Mouse (Mus musculus): ENCODE measurements around the gene Lzts2. TPM values are rescaled to one million over a fixed set of nuclear protein-coding genes. Genes with fewer than 3 reads are reported as not detected.

The Lzts2 gene
- polyA plus RNA-seq, 1 experiment from 2014 or later: 90.8 TPM

DNA sequence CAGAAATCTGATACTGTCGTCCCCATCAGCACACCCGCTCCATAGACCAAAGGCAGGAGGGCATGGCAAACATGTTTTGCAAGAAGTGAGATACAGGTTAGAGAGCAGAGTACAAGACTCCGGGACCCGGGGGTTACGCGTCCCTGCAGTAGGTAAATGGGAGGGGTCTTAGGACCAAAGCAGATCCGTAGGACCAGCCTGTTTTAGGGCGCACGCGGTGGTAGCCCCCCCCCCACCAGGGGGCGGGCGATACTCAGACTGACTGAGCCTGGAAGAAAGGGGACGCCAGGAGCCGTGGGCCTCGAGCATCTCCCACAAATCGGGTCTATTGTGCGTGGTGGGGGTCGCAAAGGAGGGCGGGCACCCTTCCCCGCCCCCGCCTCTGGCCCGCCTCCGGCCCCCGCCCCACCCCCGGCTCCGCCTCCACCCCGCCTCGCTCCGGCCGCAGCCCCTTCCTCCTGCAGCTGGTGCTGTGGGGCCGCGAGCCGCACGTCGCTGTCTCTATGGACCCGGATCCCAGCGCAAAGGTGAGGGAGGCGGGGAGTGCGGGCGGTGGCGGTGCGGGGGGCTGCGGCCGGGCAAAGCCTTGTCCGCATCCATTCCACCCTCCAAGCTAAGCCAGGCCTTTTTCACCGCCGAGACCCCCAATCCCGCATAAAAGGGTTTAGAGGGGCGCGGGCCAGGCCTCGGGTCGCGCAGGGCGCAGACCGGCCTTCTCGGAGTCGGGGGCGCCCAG, 25.2 kb upstream of the Lzts2 start, which contains the start of gene Sema4g:
Gene Sema4g, plus strand, starts transcription at position 271 of the 736 bp plus-strand sequence.
- peak; percentile 76 for DNase-seq (ENCODE audit: low spot score)

DNA sequence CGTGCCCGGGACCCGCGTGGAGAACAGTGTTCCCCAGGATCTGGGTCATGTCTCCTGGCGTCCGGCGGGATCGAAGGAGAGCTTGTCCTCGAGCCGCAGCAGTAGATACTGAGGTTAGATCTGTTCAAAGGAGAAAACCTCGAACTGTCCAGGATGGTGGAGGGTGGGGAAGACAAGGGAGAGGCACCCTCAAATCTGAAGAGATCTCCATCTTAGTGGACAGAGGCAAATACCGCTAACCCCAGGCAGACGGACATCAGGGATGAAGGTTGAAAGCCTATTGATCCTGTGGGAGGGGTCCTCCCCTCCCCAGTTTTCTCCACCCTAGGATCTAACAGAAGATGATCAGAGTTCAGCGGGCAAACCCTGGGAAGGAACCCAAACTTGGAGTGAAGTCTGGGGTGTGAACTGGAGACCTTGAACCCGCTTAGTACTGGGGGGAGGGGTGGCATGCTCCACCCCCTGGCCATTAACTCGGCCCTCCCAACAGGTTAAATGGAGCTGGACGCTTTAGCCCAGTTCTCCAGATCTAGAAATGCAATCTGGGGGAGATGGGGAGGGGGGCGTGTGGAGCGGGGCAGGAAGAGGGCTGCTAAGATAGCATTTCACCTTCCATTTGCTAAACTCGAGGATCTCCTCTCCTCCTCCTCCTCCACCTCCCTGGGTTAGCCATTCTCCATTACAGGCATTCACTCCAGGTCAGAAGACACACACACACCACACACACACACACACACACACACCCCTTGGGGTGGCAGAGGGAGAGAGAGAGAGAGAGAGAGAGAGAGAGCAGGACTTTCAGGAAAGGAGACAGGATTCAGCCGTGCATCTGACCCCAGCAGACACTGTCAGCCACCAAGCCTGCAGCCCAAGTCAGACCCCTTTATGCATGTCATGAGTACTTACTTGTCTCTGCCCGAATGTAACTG, 24.4 kb upstream of the Lzts2 start:
- Histone ChIP-seq H3K36me3 (peaks cover 7% of the 10 kb centered on the region; the same call in 1 of the 2 replicates), H3K9me3 (replicated peaks) (no peaks in the 10 kb centered on the region), H3K4me1 (peaks cover 50% of the 10 kb centered on the region), H3K27ac (peak overlapping the region; percentile 84), H3K27me3 (ENCODE audit: low read depth, poor library complexity, severe bottlenecking) (peaks cover 11% of the 10 kb centered on the region), H3K4me3 (peak overlapping the region; percentile 75)
- no peak for DNase-seq (ENCODE audit: low spot score)
- WGBS: 6% methylated on average over 22 of the region's 22 CpGs

More for the DNA sequence above, 25.2 kb upstream of the Lzts2 start, which contains the start of gene Sema4g:
- Histone ChIP-seq H3K4me3 (peak within 1 kb of the TSS; percentile 75), H3K36me3 (peaks cover 7% of the 10 kb centered on the region; the same call in 1 of the 2 replicates), H3K27ac (peak within 1 kb of the TSS; percentile 84), H3K9me3 (replicated peaks) (no peaks in the 10 kb centered on the region), H3K27me3 (ENCODE audit: low read depth, poor library complexity, severe bottlenecking) (peaks cover 11% of the 10 kb centered on the region), H3K4me1 (peaks cover 50% of the 10 kb centered on the region)
- WGBS: under 1% methylated on average over 57 of the region's 58 CpGs

DNA sequence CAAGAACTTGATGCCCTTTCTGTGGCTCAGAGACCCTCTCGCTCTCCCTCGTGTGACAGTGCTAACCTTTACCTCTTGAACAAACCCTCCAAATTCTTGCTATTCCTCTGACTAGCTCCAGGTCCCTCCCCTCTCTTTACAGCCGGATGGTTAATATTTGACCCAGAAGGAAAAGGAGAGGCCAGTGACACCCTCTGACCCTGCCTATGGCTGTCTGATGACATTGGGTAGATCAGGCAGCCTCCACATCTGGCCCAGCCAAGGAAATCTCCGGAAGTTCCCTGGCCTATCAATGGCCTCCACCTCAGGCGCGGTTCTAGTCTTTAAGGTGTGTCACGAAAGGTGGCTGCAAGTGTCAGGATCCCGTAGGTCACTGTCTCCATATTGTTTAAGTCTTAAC, 23.2 kb upstream of the Lzts2 start:
- WGBS: 86% methylated on average over 8 of the region's 8 CpGs
- Histone ChIP-seq H3K4me3 (no peak overlapping the region), H3K4me1 (peaks cover 50% of the 10 kb centered on the region), H3K27ac (0 out of 2 replicates have a peak overlapping the region, but pooled peaks have one; percentile 46), H3K36me3 (peaks cover 7% of the 10 kb centered on the region; the same call in 1 of the 2 replicates), H3K27me3 (ENCODE audit: low read depth, poor library complexity, severe bottlenecking) (peaks cover 11% of the 10 kb centered on the region), H3K9me3 (replicated peaks) (no peaks in the 10 kb centered on the region)
- DNase-seq (ENCODE audit: low spot score): no peak

DNA sequence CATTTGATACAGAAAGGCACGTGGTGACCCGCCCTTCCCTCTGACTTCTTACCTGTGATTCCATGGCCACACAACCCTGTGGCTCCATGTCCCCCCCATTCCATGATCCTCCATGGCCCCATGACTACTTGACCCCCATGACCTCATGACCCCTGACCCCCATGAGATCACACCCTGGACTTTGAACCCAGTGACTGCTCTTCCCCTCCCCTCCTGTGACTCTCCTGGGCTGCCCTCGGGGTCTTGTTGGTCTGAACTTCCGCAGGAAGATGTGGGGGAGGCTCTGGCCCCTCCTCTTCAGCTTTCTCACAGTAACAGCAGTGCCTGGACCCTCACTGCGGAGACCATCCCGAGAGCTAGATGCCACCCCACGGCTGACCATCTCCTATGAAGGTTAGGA, 22.0 kb upstream of the Lzts2 start:
- H3K27ac ChIP-seq: peak overlapping the region; percentile 10
- peak overlapping the region; percentile 6; the same call in 1 of the 2 replicates for H3K4me3 ChIP-seq
- DNase-seq (ENCODE audit: low spot score): no peak
- peaks cover 11% of the 10 kb centered on the region for H3K27me3 ChIP-seq (ENCODE audit: low read depth, poor library complexity, severe bottlenecking)
- 36% methylated on average over 7 of the region's 7 CpGs for WGBS
- peaks cover 50% of the 10 kb centered on the region for H3K4me1 ChIP-seq
- H3K36me3 ChIP-seq: peaks cover 17% of the 10 kb centered on the region; the same call in 1 of the 2 replicates
- no peaks in the 10 kb centered on the region for H3K9me3 ChIP-seq (replicated peaks)

GRCm38 (mm10) chr19:44992712-44993111, 21.5 kb upstream of the Lzts2 start:
- DNase-seq (ENCODE audit: low spot score): no peak
- Histone ChIP-seq H3K4me1 (peaks cover 50% of the 10 kb centered on the region), H3K9me3 (replicated peaks) (no peaks in the 10 kb centered on the region), H3K27ac (peak overlapping the region; percentile 10), H3K36me3 (peaks cover 21% of the 10 kb centered on the region; the same call in 1 of the 2 replicates), H3K4me3 (peak overlapping the region; percentile 6; the same call in 1 of the 2 replicates), H3K27me3 (ENCODE audit: low read depth, poor library complexity, severe bottlenecking) (peaks cover 11% of the 10 kb centered on the region)
- 55% methylated on average over 7 of the region's 7 CpGs for WGBS

DNA sequence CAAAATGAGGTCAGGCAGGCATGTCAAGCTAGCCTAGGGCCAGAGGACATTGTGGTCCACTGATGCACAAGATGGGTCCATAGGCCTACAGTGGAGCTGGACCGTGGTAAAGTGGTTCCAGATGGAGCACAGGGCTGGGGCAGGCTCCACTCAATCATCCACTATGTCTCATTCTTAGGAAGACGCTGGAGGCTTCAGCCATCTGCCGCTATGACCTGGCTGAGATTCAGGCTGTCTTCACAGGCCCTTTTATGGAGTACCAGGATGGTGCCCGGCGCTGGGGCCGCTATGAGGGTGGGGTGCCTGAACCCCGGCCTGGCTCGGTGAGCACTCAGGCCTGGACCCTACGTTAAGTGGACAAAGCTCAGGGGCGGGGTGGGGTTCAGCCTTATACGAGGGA, 16.4 kb upstream of the Lzts2 start:
- Histone ChIP-seq H3K36me3 (peaks cover 65% of the 10 kb centered on the region), H3K4me1 (peaks cover 2% of the 10 kb centered on the region), H3K27me3 (ENCODE audit: low read depth, poor library complexity, severe bottlenecking) (no peaks in the 10 kb centered on the region), H3K27ac (no peak overlapping the region), H3K9me3 (replicated peaks) (no peaks in the 10 kb centered on the region), H3K4me3 (no peak overlapping the region)
- 78% methylated on average over 11 of the region's 11 CpGs for WGBS
- no peak for DNase-seq (ENCODE audit: low spot score)

DNA sequence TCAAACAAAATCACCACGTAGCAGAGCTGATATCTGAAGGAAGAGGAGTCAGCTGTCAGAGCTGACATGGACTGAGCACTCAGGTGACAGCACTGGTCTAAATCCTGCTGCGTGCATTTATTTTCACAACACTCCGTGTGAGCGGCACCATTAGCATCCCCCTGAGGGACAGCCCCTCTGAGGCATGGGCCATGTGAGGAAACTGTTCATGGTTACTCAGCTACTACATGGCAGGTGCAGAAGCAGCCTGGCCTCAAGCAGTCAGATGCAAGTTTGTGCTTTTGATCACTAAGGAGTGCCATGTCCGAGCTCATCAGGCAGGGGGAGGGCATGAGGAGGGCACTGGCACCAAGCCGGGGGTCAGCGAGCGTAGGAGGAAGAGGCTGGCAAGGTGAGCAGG, 14.6 kb upstream of the Lzts2 start:
- WGBS: 86% methylated on average over 8 of the region's 8 CpGs
- H3K36me3 ChIP-seq: peaks cover 81% of the 10 kb centered on the region
- H3K4me1 ChIP-seq: no peaks in the 10 kb centered on the region; the same call in 1 of the 2 replicates

GRCm38 (mm10) chr19:45002301-45002700, 11.9 kb upstream of the Lzts2 start:
- Histone ChIP-seq H3K9me3 (replicated peaks) (no peaks in the 10 kb centered on the region), H3K4me3 (no peak overlapping the region), H3K27ac (no peak overlapping the region), H3K4me1 (peaks cover 13% of the 10 kb centered on the region), H3K36me3 (peaks cover 79% of the 10 kb centered on the region), H3K27me3 (ENCODE audit: low read depth, poor library complexity, severe bottlenecking) (no peaks in the 10 kb centered on the region)
- DNase-seq (ENCODE audit: low spot score): no peak
- WGBS: 64% methylated on average over 3 of the region's 3 CpGs

More for the DNA sequence above, 14.6 kb upstream of the Lzts2 start:
- no peak for DNase-seq (ENCODE audit: low spot score)
- Histone ChIP-seq H3K9me3 (replicated peaks) (no peaks in the 10 kb centered on the region), H3K27ac (no peak overlapping the region), H3K4me3 (no peak overlapping the region), H3K27me3 (ENCODE audit: low read depth, poor library complexity, severe bottlenecking) (no peaks in the 10 kb centered on the region)

DNA sequence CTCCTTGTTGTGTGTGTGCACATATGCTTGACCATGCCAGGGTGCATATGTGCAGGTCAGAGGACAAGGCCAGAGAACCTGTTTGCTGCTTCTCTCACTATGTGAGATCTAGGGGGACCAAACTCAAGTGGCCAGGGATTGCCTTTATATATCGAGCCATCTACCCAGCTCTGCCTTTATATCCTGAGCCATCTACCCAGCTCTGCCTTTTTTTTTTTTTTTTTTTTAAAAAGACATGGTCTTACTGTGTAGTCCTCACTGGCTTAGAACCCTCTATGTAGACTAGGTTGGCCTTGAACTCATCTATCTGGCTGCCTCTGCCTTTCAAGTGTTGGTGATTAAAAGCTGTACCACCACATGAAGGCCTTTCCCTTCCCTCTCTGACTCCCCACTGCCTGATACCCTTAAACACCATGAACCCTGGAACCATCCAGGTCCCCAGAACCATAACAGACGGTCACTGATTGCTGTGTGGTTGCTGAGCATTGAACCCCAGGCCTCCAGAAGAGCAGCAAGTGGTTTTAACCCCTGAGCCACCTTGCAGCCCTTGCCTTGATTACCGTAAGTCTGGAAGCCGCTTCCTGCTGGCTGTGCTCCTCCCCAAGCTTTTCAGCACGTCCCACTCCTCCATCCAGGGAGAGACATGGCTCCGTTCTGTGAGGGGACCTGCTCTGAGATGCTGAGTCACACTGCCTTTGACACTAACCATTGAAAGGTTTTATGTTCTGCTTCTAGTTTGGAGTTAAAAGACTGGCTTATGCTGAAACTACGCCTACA, 10.3 kb upstream of the Lzts2 start:
- DNase-seq (ENCODE audit: low spot score): no peak
- H3K27me3 ChIP-seq (ENCODE audit: low read depth, poor library complexity, severe bottlenecking): no peaks in the 10 kb centered on the region
- peaks cover 17% of the 10 kb centered on the region for H3K4me1 ChIP-seq
- no peak overlapping the region for H3K4me3 ChIP-seq
- H3K27ac ChIP-seq: no peak overlapping the region
- H3K36me3 ChIP-seq: peaks cover 80% of the 10 kb centered on the region
- no peaks in the 10 kb centered on the region for H3K9me3 ChIP-seq (replicated peaks)
- WGBS: 86% methylated on average over 7 of the region's 7 CpGs

DNA sequence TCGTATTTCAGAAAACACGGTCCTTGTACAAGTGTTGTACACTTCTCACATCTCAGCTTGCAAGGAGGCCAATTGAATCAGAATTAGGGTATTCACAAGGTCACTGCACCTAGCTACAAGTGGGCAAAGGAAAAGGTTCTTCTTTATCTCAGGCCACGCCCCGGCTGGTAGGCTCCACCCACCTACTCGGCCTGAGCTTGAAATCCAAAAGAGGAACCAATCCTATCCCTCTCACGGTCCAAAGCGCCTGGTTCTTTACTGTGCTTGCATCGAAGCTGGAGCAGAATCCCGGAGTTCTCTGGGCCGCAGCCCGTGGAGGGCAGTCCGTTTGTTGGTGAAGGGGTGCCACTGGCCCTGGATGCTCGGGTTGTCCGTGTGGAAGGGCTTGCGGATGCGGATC, 8.8 kb upstream of the Lzts2 start, which contains the start of gene Twnk:
Gene Twnk, plus strand, starts transcription at position 220 of the 400 bp plus-strand sequence.
- WGBS: 12% methylated on average over 16 of the region's 16 CpGs
- DNase-seq (ENCODE audit: low spot score): peak; percentile 37
- peaks cover 80% of the 10 kb centered on the region for H3K36me3 ChIP-seq
- no peaks in the 10 kb centered on the region for H3K27me3 ChIP-seq (ENCODE audit: low read depth, poor library complexity, severe bottlenecking)
- no peaks in the 10 kb centered on the region for H3K9me3 ChIP-seq (replicated peaks)
- H3K27ac ChIP-seq: peak within 1 kb of the TSS; percentile 87
- peak within 1 kb of the TSS; percentile 96 for H3K4me3 ChIP-seq
- peaks cover 17% of the 10 kb centered on the region for H3K4me1 ChIP-seq

GRCm38 (mm10) chr19:45005957-45006712, 8.1 kb upstream of the Lzts2 start, which contains the start of gene Mrpl43:
Gene Mrpl43 (minus strand): TSS chr19:45006442.
- Histone ChIP-seq H3K4me1 (peaks cover 17% of the 10 kb centered on the region), H3K4me3 (peak within 1 kb of the TSS; percentile 96), H3K36me3 (peaks cover 80% of the 10 kb centered on the region), H3K27me3 (ENCODE audit: low read depth, poor library complexity, severe bottlenecking) (no peaks in the 10 kb centered on the region), H3K9me3 (replicated peaks) (no peaks in the 10 kb centered on the region), H3K27ac (peak within 1 kb of the TSS; percentile 87)
- peak; percentile 98 for DNase-seq (ENCODE audit: low spot score)
- WGBS: under 1% methylated on average over 82 of the region's 82 CpGs
